Mouse (Mus musculus): ENCODE results near the gene Prkg1.

DNA sequence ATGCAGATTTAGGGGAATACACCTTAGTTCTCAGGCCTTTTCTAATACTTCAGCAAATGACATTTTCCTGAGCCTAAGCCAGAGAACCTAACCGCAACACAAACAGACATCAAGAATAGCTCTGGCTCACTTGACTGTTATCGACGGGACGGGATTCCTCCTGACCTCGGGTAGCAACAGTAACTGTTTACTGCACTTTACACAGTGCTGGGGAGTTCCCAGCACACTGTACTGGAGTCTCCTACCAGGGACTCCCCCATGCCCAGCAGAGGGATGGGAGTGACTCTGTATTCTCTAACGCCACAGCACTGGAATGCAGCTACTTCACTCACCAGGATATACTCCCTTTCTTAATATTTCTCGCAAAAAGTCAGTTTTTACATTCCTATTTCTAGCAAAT, 1141.2 kb downstream of the Prkg1 start:
- TF ChIP-seq POLR2A (IDR thresholded peaks at IDR 0.05; ENCODE audit: borderline replicate concordance, low read depth, low read length) (no peak), CTCF (IDR thresholded peaks at IDR 0.05; ENCODE audit: low read depth, low read length) (no peak)
